Mouse (Mus musculus) central nervous system, embryonic 18 days (tissue): Measurements from ENCODE around the gene Prm1. TPM values are rescaled to one million over a fixed set of nuclear protein-coding genes. Genes with fewer than 3 reads are reported as not detected.

ENCODE experiments used
- polyA plus RNA-seq: library from polyadenylated mRNA; depleted of rRNA; stranded (reverse); fragments of >200 nt; gene quantifications from 2 replicates; pipeline ENCODE4 v1.2.3, GENCODE M21; 2012; rRNA removed

The Prm1 gene
- polyA plus RNA-seq: not detected in 2 replicates

GRCm38 (mm10) chr16:10805789-10806527 lies at the start of gene Prm1:
Gene Prm1, minus strand, starts transcription at chr16:10805839.

GRCm38 (mm10) chr16:10834911-10835587 lies 29.4 kb upstream of the Prm1 start, which contains the start of gene Rmi2:
Gene Rmi2, plus strand, starts transcription at chr16:10835059.

GRCm38 (mm10) chr16:10812865-10813371 lies 7.3 kb upstream of the Prm1 start, which contains the start of gene Gm11172:
Gene Gm11172, plus strand, starts transcription at chr16:10812915.

GRCm38 (mm10) chr16:10796034-10796433 lies 9.6 kb downstream of the Prm1 start, which contains the start of gene Prm2:
Gene Prm2, minus strand, starts transcription at chr16:10796134.

GRCm38 (mm10) chr16:10790702-10791101 lies 14.9 kb downstream of the Prm1 start, which contains the start of gene Prm3:
Gene Prm3, minus strand, starts transcription at chr16:10790914.

GRCm38 (mm10) chr16:10788271-10788670 lies 17.4 kb downstream of the Prm1 start, which contains the start of gene Tnp2:
Gene Tnp2, minus strand, starts transcription at chr16:10788660.

GRCm38 (mm10) chr16:10785371-10786231 lies 20.0 kb downstream of the Prm1 start, which contains the start of gene Socs1:
Gene Socs1, minus strand, starts transcription at chr16:10785536.

Other genes with a start within 250 kb of the Prm1 start
- gene Socs1, start 20.3 kb downstream of the Prm1 start, polyA plus RNA-seq: 1.7 and 2.2 TPM in 2 replicates
- not detected in 2 replicates for gene Tnp2, start 17.2 kb downstream of the Prm1 start, polyA plus RNA-seq
- gene Prm3, start 14.9 kb downstream of the Prm1 start, polyA plus RNA-seq: not detected in 2 replicates
- not detected in 2 replicates for gene Prm2, start 9.7 kb downstream of the Prm1 start, polyA plus RNA-seq
- gene Gm11172, start 7.1 kb upstream of the Prm1 start, polyA plus RNA-seq: not detected in 2 replicates
- 1.0 and 1.2 TPM in 2 replicates for gene Rmi2, start 29.2 kb upstream of the Prm1 start, polyA plus RNA-seq